Mouse (Mus musculus) spleen, adult 2 months (tissue): ENCODE results near the gene Dsp.

ENCODE experiments used
- CTCF ChIP-seq: fragments of 200-500 bp; IDR thresholded peaks from 2 replicates; pipeline ENCODE4 v1.5.1; 2011; ENCODE audit warnings: mild to moderate bottlenecking, inconsistent platforms; ENCODE audit not compliant: insufficient read depth, insufficient read length, insufficient replicate concordance; ENCODE audit errors: extremely low read depth
- POLR2A ChIP-seq: fragments of 200-500 bp; IDR thresholded peaks from 2 replicates; pipeline ENCODE4 v1.6.1; 2011; ENCODE audit warnings: low read depth, low read length, inconsistent platforms

GRCm38 (mm10) chr13:38103406-38103805, 47.7 kb upstream of the Dsp start:
- no peak for TF ChIP-seq CTCF
- TF ChIP-seq POLR2A = no peak
